Mouse (Mus musculus) cerebellum, postnatal 4 days (tissue): ENCODE data around the gene Dnph1.
"Not testable (repeated sequence)": the region's sequence is repeated elsewhere in the genome, so short reads cannot be mapped to it uniquely, and the experiment has no call there.

Source experiments
- DNase-seq, 2 experiments: peaks; one replicate each; pipeline ENCODE4 v3.0.0; 2022; ENCODE audit warnings: low spot score in 2 of 2, mixed read lengths in 1 of 2

Gene Dnph1

GRCm38 (mm10) chr17:46496623-46497434 lies at the start of gene Dnph1:
Gene Dnph1 (plus strand): TSS chr17:46496711.
- DNase-seq = peak; percentile 51 to 75

GRCm38 (mm10) chr17:46452683-46453082 lies 43.8 kb upstream of the Dnph1 start:
- no peak for DNase-seq

- no peak for DNase-seq
These were observed 43.1 kb upstream of the Dnph1 start for GRCm38 (mm10) chr17:46453302-46453948.

GRCm38 (mm10) chr17:46453970-46454411 lies 42.5 kb upstream of the Dnph1 start:
- no peak for DNase-seq

DNA sequence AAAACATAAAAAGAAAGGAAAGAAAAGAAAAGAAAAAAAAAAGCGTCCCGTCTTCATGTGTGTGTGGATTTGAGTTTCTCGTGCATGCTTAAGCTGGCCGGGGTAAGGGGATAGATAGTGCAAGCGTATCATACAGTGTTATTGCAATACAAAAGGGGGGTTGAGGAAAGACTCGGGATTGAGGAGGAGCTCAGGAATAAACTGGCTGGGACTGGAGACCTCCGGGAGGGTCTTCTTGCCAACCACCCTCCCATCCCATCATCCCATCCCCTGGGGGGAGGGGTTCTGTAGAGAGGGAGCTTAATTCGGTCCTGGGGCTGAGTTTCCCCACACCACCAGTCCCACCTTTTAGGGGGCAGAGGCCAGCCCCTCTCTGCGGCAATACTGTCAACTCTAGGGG lies 42.0 kb upstream of the Dnph1 start:
- no peak for DNase-seq

GRCm38 (mm10) chr17:46455110-46455691 lies 41.3 kb upstream of the Dnph1 start:
- DNase-seq = peak in 1 of 2 experiments; percentile 35

DNA sequence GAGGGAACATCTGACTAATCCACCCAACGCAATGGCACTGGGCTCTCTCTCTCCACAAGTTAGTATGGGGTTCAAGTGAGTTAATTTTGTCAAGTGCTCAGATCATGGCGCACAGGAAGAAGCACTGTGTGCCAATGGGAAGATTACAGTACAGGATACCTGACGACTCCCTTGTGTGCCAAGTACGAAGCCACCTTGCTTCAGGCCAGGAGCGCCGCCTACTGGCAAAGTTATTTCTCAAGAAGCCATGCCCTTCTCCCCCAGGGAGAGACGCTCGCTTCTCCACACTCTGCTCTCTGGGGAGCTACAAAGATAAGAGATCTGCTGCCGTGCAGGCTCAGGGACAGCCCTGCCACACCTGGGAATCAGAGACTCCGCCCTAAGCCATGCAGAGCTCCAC lies 38.7 kb upstream of the Dnph1 start:
- DNase-seq = peak in 1 of 2 experiments; percentile 34

DNA sequence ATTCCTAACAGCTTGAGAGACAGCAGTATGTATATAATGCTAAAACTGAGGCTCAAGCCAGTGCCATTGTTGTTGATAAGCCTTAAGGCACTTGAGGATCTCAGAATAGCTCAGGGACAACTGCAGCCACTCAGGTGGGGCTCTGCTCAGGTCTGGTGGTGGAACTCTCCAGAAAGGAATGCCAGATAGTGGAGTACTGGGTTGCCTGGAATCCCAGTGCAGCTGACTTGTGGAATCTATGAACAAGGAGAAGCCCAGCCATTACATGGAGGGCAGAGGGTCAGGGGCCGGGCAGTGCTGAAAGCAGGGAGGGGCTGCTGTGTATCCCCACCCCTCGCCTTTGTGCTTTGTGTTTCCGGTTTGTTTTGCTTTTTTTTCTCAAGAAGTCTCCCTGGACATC lies 38.1 kb upstream of the Dnph1 start:
- no peak for DNase-seq

- no peak for DNase-seq
These were observed 35.8 kb upstream of the Dnph1 start for GRCm38 (mm10) chr17:46460673-46461072.

DNA sequence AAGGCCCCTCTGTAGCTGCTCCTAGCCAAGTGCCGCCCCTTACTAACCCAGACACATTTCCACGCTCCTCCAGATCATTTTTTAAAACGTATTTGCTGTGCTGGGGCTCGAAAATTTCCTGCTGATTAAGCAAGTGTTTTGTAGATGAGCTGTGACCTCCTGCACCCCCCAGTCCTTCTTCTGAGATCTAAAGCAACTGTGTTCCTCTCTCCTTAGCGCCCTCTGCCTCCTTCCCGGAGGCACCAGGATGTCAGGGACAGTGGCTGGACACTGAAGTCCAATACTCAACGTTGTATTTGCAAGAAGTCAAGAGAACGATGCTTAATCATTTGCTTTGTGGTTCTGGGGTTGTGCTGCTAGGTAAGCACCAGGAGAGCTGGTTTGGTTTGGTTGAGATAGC lies 35.2 kb upstream of the Dnph1 start:
- DNase-seq = no peak

- DNase-seq = no peak
These were observed 34.3 kb upstream of the Dnph1 start for GRCm38 (mm10) chr17:46462226-46462625.

DNA sequence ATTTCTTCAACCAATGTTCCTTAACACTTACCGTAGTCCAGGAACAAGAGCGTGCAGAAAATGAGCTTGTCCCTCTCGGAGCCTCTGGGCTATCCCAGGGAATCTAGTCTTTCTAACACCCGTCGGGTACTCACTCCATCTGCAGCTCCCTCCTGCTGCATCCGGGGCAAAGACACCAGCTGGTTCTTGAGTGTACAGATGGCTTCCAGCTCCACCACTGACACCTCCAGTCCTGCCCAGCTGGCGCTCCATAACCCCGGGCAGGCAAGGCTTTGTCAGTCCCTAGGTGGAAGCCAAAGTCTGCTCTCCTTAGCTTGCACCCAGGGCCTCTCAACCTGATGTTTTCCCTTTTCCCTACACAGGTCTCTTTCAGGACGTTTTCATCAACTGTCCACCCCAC lies 28.7 kb upstream of the Dnph1 start:
- no peak for DNase-seq

DNA sequence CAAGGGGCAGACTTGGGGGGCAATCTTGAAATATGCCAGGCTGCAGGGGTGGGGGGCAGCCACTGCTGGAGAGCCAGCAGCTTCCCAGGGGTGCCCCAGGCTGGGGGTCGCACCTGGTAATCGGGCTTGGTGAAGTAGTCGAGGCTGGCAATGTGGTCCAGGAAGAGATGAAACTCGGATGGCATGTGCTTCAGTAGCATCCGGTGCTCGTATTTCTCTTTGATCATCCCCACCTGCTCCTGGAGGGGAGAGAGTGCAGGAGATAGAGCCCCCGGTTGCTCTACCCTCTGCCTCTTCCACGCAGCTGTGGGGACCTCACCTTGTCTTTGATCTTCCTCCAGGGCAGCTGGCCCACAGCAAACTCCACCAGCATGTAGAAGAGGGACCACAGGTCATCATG lies 19.9 kb upstream of the Dnph1 start:
- DNase-seq = no peak

- no peak for DNase-seq
These were observed 19.2 kb upstream of the Dnph1 start for GRCm38 (mm10) chr17:46477286-46477685.

- peak in 1 of 2 experiments; percentile 44 for DNase-seq
These were observed 12.9 kb upstream of the Dnph1 start for GRCm38 (mm10) chr17:46483561-46484001.

GRCm38 (mm10) chr17:46484021-46484431 lies 12.5 kb upstream of the Dnph1 start:
- no peak for DNase-seq

DNA sequence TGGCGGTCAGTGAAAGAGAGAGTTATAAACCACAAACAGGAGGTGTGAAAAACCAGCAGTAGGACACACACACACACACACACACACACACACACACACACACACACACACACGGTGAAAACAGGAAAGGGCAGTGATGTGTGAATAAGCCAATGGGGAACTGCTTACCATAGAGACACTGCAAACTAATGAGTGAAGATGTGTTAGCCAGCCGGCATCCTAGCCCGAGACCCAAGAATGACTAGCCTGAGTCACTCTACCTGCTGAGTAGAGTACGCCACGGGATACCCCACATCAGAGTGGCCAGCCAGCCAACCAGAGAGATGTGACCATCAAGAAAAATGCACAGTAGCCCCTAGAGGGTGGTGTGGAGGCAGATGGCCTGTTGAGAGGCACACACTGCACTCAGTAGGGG lies 12.0 kb upstream of the Dnph1 start:
- no peak for DNase-seq

DNA sequence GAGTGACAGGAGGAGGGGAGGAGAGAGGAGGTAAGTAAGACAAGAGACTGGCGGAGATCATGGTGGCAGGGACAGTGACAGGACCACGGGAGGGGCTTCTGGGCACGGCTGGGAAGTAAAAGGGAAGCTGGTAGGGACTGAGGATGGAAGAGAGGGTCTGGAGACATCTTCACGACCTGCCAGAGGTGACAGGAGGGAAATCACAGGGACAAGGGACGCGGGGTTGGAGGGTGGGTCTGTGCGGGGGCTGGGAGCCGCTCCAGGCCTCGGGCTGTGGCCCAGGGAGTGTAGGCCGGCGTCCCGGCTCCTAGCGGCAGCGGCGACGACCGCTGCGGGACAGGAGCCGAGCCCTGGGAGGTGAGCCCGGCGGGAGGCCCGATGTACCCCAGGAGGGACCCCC lies 9.5 kb upstream of the Dnph1 start:
- DNase-seq = no peak

DNA sequence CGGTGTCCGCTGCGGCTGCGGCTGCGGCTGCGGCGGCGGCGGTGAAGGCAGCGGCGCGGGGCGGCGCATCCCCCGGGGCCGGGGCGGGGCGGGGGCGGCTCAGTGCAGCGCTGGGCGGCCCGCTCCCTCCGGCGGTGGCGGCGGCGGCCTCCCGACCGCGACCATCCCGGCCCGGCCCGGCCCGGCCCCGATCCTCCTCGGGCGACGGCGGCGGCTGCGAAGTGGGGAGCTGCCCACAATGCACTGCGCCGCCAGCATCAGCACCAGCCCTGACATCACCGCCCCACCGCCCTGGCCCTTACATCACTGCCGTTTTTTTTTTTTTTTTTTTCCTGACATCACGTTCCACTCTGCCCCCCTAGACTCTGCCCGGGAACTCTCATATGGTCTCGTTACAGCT lies 9.1 kb upstream of the Dnph1 start, which contains the start of gene Ttbk1:
Ttbk1 (minus strand) TSS at position 245 of the 400 bp plus-strand sequence.
- DNase-seq = peak in 1 of 2 experiments; percentile 60

- no peak for DNase-seq
These were observed 1.0 kb upstream of the Dnph1 start for GRCm38 (mm10) chr17:46495486-46495885.

DNA sequence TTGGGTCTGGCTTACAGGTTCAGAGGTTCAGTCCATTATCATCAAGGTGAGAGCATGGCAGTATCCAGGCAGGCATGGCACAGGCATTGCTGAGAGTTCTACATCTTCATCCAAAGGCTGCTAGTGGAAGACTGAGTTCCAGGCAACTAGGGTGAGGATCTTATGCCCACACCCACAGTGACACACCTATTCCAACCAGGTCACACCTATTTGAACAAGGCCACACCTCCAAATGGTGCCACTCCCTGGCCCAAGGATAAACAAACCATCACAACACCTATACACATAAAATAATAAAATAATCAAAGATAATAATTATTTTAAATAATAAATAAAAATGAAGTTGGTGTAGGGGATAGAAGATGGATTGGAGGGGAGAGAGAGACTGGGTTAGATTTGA lies 430 bp upstream of the Dnph1 start:
- not testable (repeated sequence) for DNase-seq

- no peak for DNase-seq
These were observed 1.4 kb downstream of the Dnph1 start for GRCm38 (mm10) chr17:46497956-46498355.

DNA sequence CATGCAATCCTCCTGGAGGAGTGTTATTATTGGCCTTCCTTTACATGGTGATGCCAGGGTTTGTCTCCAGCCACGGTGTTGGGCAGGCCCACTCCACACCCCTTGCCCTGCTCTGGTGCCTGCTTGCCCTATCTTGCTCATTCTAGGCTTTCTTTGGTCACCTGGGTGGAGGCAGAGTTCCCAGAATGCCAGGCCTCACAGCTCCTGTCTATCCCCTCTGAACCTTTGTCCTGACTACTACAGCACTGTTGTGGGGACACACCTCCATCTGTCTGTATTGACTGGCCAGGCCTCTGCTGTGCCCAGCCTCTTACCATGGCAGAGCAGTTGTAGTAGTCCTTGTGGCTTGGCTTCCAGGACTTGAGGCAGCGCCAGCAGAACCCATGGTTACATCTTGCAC lies 6.3 kb downstream of the Dnph1 start:
- DNase-seq = no peak
